In the genomic region with DNA sequence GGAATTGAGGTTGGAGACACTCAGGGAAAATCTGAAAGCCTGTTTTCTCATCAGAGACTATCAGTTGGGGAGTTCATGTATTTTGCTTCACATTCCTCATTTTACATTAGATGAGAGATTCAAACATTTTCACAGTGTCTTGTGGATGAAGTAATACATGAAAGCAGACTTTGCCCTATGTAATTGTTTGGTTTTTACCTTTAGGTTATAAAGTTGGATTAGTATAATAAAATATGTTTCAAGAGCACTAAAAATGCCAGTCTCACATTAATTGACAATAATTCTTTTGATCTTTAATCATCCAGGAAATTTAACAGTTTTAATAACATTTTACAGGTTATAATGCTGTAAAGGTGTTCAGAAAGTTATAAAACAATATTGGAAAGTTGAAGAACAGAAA, we compare ENCODE assay signal across 17 mouse cellular contexts.
"Had no signal": no experiment of that assay in that cellular context is flagged by ENCODE, and none has a peak within 500 bp of the region (broad histone marks: within the 10 kb centered on the region; RNA-seq: fewer than 3 reads in every experiment).

No protein-coding gene starts in this region.

- H3K27me3 ChIP-seq: heart, embryonic 12.5 days; heart, embryonic 13.5 days; heart, embryonic 15.5 days; hindbrain, embryonic 12.5 days; hindbrain, embryonic 13.5 days; hindbrain, embryonic 15.5 days; kidney, embryonic 15.5 days had no signal

- H3K9me3 ChIP-seq: heart, embryonic 10.5 days; heart, embryonic 12.5 days; heart, embryonic 13.5 days; heart, embryonic 15.5 days; hindbrain, embryonic 10.5 days; hindbrain, embryonic 12.5 days; hindbrain, embryonic 13.5 days; hindbrain, embryonic 15.5 days; kidney, embryonic 15.5 days had no signal

- ATAC-seq: hindbrain, embryonic 16.5 days; hindbrain, postnatal 0 days; inflammation-experienced regulatory T-cells, adult 6 months had no signal

- H3K4me1 ChIP-seq: heart, embryonic 10.5 days; heart, embryonic 12.5 days; heart, embryonic 13.5 days; heart, embryonic 15.5 days; hindbrain, embryonic 10.5 days; hindbrain, embryonic 12.5 days; hindbrain, embryonic 13.5 days; hindbrain, embryonic 15.5 days; kidney, embryonic 15.5 days had no signal

- H3K27ac ChIP-seq: heart, embryonic 10.5 days; heart, embryonic 13.5 days; heart, embryonic 15.5 days; hindbrain, embryonic 10.5 days; hindbrain, embryonic 12.5 days; hindbrain, embryonic 13.5 days; hindbrain, embryonic 14.5 days; hindbrain, embryonic 15.5 days; hindbrain, postnatal 0 days; kidney, embryonic 15.5 days; kidney, postnatal 0 days; layer of hippocampus, adult 2 months; left cerebral cortex, adult 2 months had no signal

- H3K4me2 ChIP-seq: heart, embryonic 11.5 days; heart, embryonic 12.5 days; heart, embryonic 13.5 days; heart, embryonic 15.5 days; hindbrain, embryonic 12.5 days; hindbrain, embryonic 13.5 days; hindbrain, embryonic 14.5 days; hindbrain, embryonic 15.5 days; kidney, embryonic 15.5 days had no signal

- H3K4me3 ChIP-seq: heart, embryonic 10.5 days; heart, embryonic 12.5 days; heart, embryonic 13.5 days; heart, embryonic 15.5 days; hindbrain, embryonic 10.5 days; hindbrain, embryonic 12.5 days; hindbrain, embryonic 13.5 days; hindbrain, embryonic 15.5 days; kidney, embryonic 15.5 days; layer of hippocampus, adult 2 months; left cerebral cortex, adult 2 months had no signal

- H3K9ac ChIP-seq: heart, embryonic 12.5 days; heart, embryonic 13.5 days; heart, embryonic 15.5 days; hindbrain, embryonic 12.5 days; hindbrain, embryonic 13.5 days; hindbrain, embryonic 14.5 days; hindbrain, embryonic 15.5 days; kidney, embryonic 15.5 days had no signal

- H3K36me3 ChIP-seq: heart, embryonic 10.5 days; heart, embryonic 12.5 days; heart, embryonic 13.5 days; heart, embryonic 15.5 days; hindbrain, embryonic 10.5 days; hindbrain, embryonic 12.5 days; hindbrain, embryonic 13.5 days; hindbrain, embryonic 15.5 days; kidney, embryonic 15.5 days had no signal
